Mouse (Mus musculus) hindbrain, embryonic 15.5 days (tissue): ENCODE measurements around the gene Atp6v1g2. TPM values are rescaled to one million over a fixed set of nuclear protein-coding genes. Genes with fewer than 3 reads are reported as not detected.
A peak's percentile ranks its signal among the peaks of the same experiment; 100 is the strongest.
"Not testable (repeated sequence)": the region's sequence is repeated elsewhere in the genome, so short reads cannot be mapped to it uniquely, and the experiment has no call there.

ENCODE experiments used
- ATAC-seq: fragments of 200-750 bp; cut with Nextera tagmentation; 2 replicates; pipeline ENCODE4 v1.8.0; 2017; ENCODE audit warnings: low read depth, moderate number of reproducible peaks, moderate TSS enrichment; ENCODE audit not compliant: low FRiP score
- H3K27ac ChIP-seq: fragments of 300-500 bp; sonication (generic); replicated peaks from 2 replicates; pipeline ENCODE4 v1.5.1; 2015; ENCODE audit warnings: mild to moderate bottlenecking, inconsistent platforms
- H3K27me3 ChIP-seq: fragments of 300-500 bp; sonication (generic); 2 replicates; pipeline ENCODE4 v1.6.1; 2015; ENCODE audit warnings: control low read depth, inconsistent platforms
- H3K36me3 ChIP-seq: fragments of 300-500 bp; sonication (generic); 2 replicates; pipeline ENCODE4 v1.6.1; 2015; ENCODE audit warnings: control low read depth, inconsistent platforms
- H3K4me1 ChIP-seq: fragments of 300-500 bp; sonication (generic); replicated peaks from 2 replicates; pipeline ENCODE4 v1.6.1; 2015; ENCODE audit warnings: control low read depth, inconsistent platforms
- H3K4me2 ChIP-seq: fragments of 300-500 bp; sonication (generic); 2 replicates; pipeline ENCODE4 v1.6.1; 2015; ENCODE audit warnings: moderate library complexity, mild to moderate bottlenecking, inconsistent platforms
- H3K4me3 ChIP-seq: fragments of 300-500 bp; sonication (generic); 2 replicates; pipeline ENCODE4 v1.5.1; 2015; ENCODE audit warnings: mild to moderate bottlenecking, inconsistent platforms
- H3K9ac ChIP-seq: fragments of 300-500 bp; sonication (generic); 2 replicates; pipeline ENCODE4 v1.6.1; 2015; ENCODE audit warnings: inconsistent platforms
- H3K9me3 ChIP-seq: fragments of 300-500 bp; sonication (generic); 2 replicates; pipeline ENCODE4 v1.6.1; 2016; ENCODE audit warnings: control low read depth, inconsistent platforms
- WGBS: fragments of 180-500 bp; shearing (Covaris S2); methylation state at CpG from one replicate; pipeline ENCODE4 v1.1.7; 2015; 5-methylcytosine and 5-hydroxymethylcytosine counted together
- polyA plus RNA-seq: library from polyadenylated mRNA; unstranded; fragments of >200 nt; fragmentation: Nextera tagmentation; extraction: Ambion mirVana; gene quantifications from 2 replicates; pipeline ENCODE4 v1.2.1, GENCODE M21; 2015

Gene Atp6v1g2
- polyA plus RNA-seq, 1 experiment from 2014 or later, result 110 TPM

DNA sequence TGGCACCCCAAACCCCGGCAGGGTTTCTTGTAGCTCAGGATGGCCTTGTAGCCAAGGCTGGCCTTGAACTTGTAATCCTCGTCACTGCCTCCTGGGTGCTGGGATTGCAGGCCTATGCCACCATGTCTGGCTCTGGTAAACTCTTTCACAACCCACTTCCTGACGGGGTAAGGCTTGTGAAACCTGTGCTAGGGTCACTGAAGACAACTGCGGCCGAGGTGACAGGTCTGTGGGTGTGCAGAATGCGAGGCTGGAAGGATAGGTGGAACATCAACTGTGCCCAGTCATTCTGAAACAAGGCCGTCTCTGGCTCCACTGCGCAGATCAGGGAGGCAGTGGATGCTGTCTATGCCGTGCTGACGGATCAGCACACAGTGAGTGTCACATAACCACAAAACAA lies 2.4 kb upstream of the Atp6v1g2 start:
- no peak overlapping the region for H3K9ac ChIP-seq
- H3K4me2 ChIP-seq, result no peak overlapping the region
- peaks cover 36% of the 10 kb centered on the region for H3K4me1 ChIP-seq
- H3K36me3 ChIP-seq, result peaks cover 29% of the 10 kb centered on the region
- no peak for ATAC-seq
- H3K4me3 ChIP-seq, result no peak overlapping the region
- H3K9me3 ChIP-seq, result no peaks in the 10 kb centered on the region
- H3K27ac ChIP-seq, result no peak overlapping the region
- 94% methylated on average over 10 of the region's 10 CpGs for WGBS
- H3K27me3 ChIP-seq, result no peaks in the 10 kb centered on the region

GRCm38 (mm10) chr17:35232043-35232442 lies 1.4 kb upstream of the Atp6v1g2 start:
- 8% methylated on average over 12 of the region's 12 CpGs for WGBS
- Histone ChIP-seq H3K9me3 (no peaks in the 10 kb centered on the region), H3K9ac (no peak overlapping the region), H3K27ac (no peak overlapping the region), H3K4me3 (no peak overlapping the region; the same call in 1 of the 2 replicates), H3K27me3 (no peaks in the 10 kb centered on the region), H3K4me1 (peaks cover 42% of the 10 kb centered on the region), H3K36me3 (peaks cover 29% of the 10 kb centered on the region), H3K4me2 (peak overlapping the region; percentile 36)
- ATAC-seq, result no peak

GRCm38 (mm10) chr17:35232659-35233058 lies 801 bp upstream of the Atp6v1g2 start:
- Histone ChIP-seq H3K27me3 (no peaks in the 10 kb centered on the region), H3K4me3 (no peak overlapping the region), H3K27ac (no peak overlapping the region), H3K9ac (no peak overlapping the region), H3K4me2 (no peak overlapping the region), H3K4me1 (peaks cover 48% of the 10 kb centered on the region), H3K36me3 (peaks cover 24% of the 10 kb centered on the region), H3K9me3 (no peaks in the 10 kb centered on the region)
- WGBS, result 91% methylated on average over 5 of the region's 5 CpGs
- no peak for ATAC-seq

DNA sequence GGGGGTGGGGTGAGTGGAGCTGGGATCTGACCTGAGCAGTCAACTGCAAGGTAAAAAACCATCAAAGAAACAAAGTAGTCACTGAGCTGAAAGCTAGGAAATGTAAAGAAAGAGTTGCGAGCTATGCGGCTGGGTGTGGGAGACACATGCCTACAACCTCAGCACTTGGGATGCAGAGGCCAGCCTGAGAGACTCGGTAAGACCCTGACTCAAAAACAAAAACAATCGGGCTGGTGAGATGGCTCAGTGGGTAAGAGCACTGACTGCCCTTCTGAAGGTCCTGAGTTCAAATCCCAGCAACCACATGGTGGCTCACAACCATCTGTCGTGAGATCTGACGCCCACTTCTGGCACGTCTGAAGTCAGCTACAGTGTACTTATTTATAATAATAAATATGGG lies 630 bp downstream of the Atp6v1g2 start:
- peak overlapping the region; percentile 55; the same call in 1 of the 2 replicates for H3K4me3 ChIP-seq
- 85% methylated on average over 7 of the region's 7 CpGs for WGBS
- peaks cover 48% of the 10 kb centered on the region for H3K4me1 ChIP-seq
- not testable (repeated sequence) for ATAC-seq, H3K9me3 ChIP-seq, H3K9ac ChIP-seq, H3K27ac ChIP-seq, H3K27me3 ChIP-seq
- H3K4me2 ChIP-seq, result peak overlapping the region; percentile 96
- peaks cover 12% of the 10 kb centered on the region for H3K36me3 ChIP-seq

DNA sequence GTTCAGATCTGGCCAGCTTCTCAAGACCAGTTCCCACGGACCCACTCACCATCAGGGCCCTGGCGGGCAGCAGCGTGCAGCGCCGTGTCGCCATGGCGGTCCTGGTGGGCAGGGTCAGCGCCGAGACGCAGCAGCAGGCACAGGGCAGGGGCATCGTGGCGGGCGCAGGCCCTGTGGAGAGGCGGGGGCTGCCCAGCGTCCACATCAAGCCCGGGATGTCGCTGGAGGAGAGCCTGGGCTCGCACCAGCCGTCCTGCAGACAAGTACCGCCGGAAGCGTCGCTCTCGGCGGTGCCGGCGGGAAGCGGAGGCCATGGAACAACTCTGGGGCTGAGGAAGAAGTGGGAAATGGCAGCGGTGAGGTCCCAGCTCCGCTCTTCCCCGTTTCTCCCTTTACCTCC lies 1.4 kb downstream of the Atp6v1g2 start:
- Histone ChIP-seq H3K27ac (peak overlapping the region; percentile 95), H3K9me3 (no peaks in the 10 kb centered on the region), H3K4me1 (peaks cover 48% of the 10 kb centered on the region), H3K27me3 (no peaks in the 10 kb centered on the region), H3K4me3 (peak overlapping the region; percentile 55), H3K9ac (peak overlapping the region; percentile 66), H3K4me2 (peak overlapping the region; percentile 96), H3K36me3 (peaks cover 4% of the 10 kb centered on the region; the same call in 1 of the 2 replicates)
- no peak for ATAC-seq
- 7% methylated on average over 30 of the region's 31 CpGs for WGBS

DNA sequence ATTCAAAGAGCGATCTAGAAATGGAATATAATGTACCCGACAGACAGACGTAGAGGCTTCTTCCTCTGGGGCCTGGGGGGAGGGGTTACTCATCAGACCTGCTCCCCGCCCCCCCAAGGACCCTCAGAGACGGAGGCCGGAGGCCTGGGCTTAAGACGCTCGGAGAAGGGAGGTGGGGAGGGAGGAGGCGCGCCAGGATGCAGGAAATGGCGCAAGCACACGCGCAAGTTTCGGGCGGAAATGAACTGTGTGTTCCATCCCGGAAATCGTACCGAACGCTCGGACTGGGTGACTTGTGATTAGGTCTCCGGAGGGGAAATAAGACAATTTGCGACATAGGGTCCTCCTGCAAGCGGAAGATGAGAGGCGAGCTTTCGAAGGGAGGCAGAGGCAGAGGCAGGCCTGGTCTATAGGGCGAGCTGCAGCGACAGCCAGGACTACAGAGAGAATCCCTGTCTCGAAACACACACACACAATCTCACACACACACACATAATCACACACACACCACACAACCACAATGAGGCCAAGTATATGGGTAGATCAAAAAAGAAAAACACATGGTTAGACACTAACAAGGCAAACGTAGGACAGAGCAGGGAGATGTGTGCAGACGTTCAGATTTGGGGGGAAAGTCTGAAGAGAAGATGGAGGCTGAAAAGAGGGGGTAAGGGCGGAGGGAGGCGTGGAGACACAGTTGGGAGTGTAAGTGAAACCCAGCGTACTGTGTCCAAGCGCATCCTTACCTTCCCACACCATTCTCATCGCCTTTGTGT lies 2.3 kb downstream of the Atp6v1g2 start, which contains the start of gene Nfkbil1:
Nfkbil1 (minus strand) TSS at position 179 of the 776 bp plus-strand sequence.
- under 1% methylated on average over 35 of the region's 35 CpGs for WGBS
- Histone ChIP-seq H3K9ac (peak within 1 kb of the TSS; percentile 66), H3K36me3 (no peaks in the 10 kb centered on the region), H3K27me3 (no peaks in the 10 kb centered on the region), H3K9me3 (no peaks in the 10 kb centered on the region), H3K4me2 (peak within 1 kb of the TSS; percentile 96), H3K4me1 (peaks cover 57% of the 10 kb centered on the region), H3K27ac (peak within 1 kb of the TSS; percentile 95), H3K4me3 (peak within 1 kb of the TSS; percentile 55)
- peak; percentile 79 for ATAC-seq

DNA sequence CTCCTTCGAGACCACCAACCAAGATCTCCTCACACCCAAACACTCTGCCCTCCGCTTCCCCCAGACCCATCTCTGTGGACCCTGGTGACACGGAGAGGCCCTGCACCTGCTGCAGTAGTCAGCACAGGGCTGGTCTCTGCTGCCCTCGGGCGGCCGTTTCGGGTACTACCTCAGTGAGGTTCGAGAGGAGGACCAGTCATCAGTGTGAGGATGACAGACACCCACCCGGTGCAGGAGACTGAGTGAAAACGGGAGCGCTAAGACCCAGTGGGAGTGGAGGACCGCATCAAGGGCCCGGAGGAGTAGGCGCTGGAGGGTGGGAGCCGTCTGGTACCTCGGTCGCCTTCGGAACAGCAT lies 2.9 kb downstream of the Atp6v1g2 start:
- under 1% methylated on average over 18 of the region's 18 CpGs for WGBS
- peaks cover 57% of the 10 kb centered on the region for H3K4me1 ChIP-seq

DNA sequence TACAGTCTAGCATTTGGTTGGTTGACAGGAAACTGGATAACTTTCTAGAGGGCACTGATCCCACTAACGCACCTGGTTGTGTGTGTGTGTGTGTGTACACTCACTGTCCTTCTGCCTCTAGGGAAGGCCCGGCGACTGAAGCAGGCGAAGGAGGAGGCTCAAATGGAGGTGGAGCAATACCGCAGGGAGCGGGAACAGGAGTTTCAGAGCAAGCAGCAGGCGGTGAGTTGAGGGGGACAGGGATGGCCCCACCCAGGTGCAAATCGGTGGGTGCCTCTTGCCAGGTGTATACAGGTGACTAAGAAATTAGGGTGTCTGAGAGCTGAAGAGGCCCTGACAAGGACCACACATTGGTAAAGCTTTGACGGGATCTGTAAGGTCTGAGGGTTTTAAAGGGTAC lies 3.5 kb downstream of the Atp6v1g2 start:
- Histone ChIP-seq H3K27ac (peak overlapping the region; percentile 95), H3K27me3 (no peaks in the 10 kb centered on the region), H3K4me1 (peaks cover 51% of the 10 kb centered on the region), H3K9me3 (no peaks in the 10 kb centered on the region), H3K4me2 (peak overlapping the region; percentile 96), H3K36me3 (no peaks in the 10 kb centered on the region), H3K4me3 (peak overlapping the region; percentile 55), H3K9ac (peak overlapping the region; percentile 66)
- no peak for ATAC-seq
- 68% methylated on average over 9 of the region's 9 CpGs for WGBS

More for the DNA sequence above, 2.9 kb downstream of the Atp6v1g2 start:
- H3K27me3 ChIP-seq, result no peaks in the 10 kb centered on the region
- H3K4me2 ChIP-seq, result peak overlapping the region; percentile 96
- no peaks in the 10 kb centered on the region for H3K36me3 ChIP-seq
- H3K9ac ChIP-seq, result peak overlapping the region; percentile 66
- no peaks in the 10 kb centered on the region for H3K9me3 ChIP-seq
- peak; percentile 86 for ATAC-seq
- peak overlapping the region; percentile 95 for H3K27ac ChIP-seq
- peak overlapping the region; percentile 55 for H3K4me3 ChIP-seq

DNA sequence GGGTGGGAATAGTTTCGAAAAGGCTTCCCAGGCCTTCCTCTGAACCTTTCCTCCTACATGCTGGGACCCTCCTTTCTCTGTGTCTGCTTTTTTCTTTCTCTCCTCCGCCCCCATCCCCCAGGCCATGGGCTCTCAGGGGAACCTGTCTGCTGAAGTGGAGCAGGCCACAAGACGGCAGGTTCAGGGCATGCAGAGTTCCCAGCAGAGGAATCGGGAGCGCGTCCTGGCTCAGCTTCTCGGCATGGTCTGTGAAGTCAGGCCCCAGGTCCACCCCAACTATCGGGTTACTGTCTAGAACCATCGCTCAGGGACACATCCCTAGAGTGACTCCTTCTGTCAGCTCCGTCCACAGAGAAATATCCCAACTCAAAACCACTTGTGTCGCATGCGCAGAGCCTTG lies 4.0 kb downstream of the Atp6v1g2 start:
- peak overlapping the region; percentile 66; the same call in 1 of the 2 replicates for H3K9ac ChIP-seq
- no peaks in the 10 kb centered on the region for H3K36me3 ChIP-seq
- H3K9me3 ChIP-seq, result no peaks in the 10 kb centered on the region
- H3K27me3 ChIP-seq, result no peaks in the 10 kb centered on the region
- ATAC-seq, result no peak
- H3K4me2 ChIP-seq, result peak overlapping the region; percentile 96
- H3K4me3 ChIP-seq, result peak overlapping the region; percentile 55
- H3K4me1 ChIP-seq, result peaks cover 46% of the 10 kb centered on the region
- WGBS, result 89% methylated on average over 12 of the region's 12 CpGs
- no peak overlapping the region for H3K27ac ChIP-seq

- WGBS, result 86% methylated on average over 5 of the region's 5 CpGs
- no peak overlapping the region for H3K27ac ChIP-seq
- peaks cover 45% of the 10 kb centered on the region for H3K4me1 ChIP-seq
- no peaks in the 10 kb centered on the region for H3K27me3 ChIP-seq
- H3K4me3 ChIP-seq, result no peak overlapping the region
- no peak overlapping the region for H3K9ac ChIP-seq
- peaks cover 9% of the 10 kb centered on the region for H3K36me3 ChIP-seq
- no peak for ATAC-seq
- no peaks in the 10 kb centered on the region for H3K9me3 ChIP-seq
- no peak overlapping the region for H3K4me2 ChIP-seq
Observed at GRCm38 (mm10) chr17:35239700-35240099, 6.2 kb downstream of the Atp6v1g2 start.

- Histone ChIP-seq H3K4me1 (peaks cover 49% of the 10 kb centered on the region), H3K4me2 (peak overlapping the region; percentile 66), H3K9me3 (no peaks in the 10 kb centered on the region), H3K27ac (peak overlapping the region; percentile 99), H3K9ac (peak overlapping the region; percentile 52), H3K27me3 (no peaks in the 10 kb centered on the region), H3K36me3 (peaks cover 17% of the 10 kb centered on the region), H3K4me3 (peak overlapping the region; percentile 90)
- 35% methylated on average over 12 of the region's 12 CpGs for WGBS
- ATAC-seq, result peak; percentile 4
Observed at GRCm38 (mm10) chr17:35240384-35241304, 7.2 kb downstream of the Atp6v1g2 start.
